Mouse (Mus musculus) adipose tissue, adult 10 weeks (tissue): ENCODE data around the gene Dcx. TPM values are rescaled to one million over a fixed set of nuclear protein-coding genes. Genes with fewer than 3 reads are reported as not detected.

Source experiments
- polyA plus RNA-seq: library from polyadenylated mRNA; stranded (reverse); fragments of 350-450 nt; fragmentation: Illumina TruSeq; extraction: RNeasy Lipid Tissue Mini Kit (QIAGEN cat#74804); gene quantifications from one replicate; pipeline ENCODE4 v1.2.3, GENCODE M21; 2014; ENCODE audit warnings: low read depth, low replicate concordance

The Dcx gene
- polyA plus RNA-seq = 0.04 TPM

GRCm38 (mm10) chrX:143932958-143933357 is at the start of gene Dcx:
TSS of gene Dcx (minus strand) at chrX:143933311.

GRCm38 (mm10) chrX:143827212-143827611 is 105.9 kb downstream of the Dcx start, which contains the start of gene Capn6:
TSS of gene Capn6 (minus strand) at chrX:143827414.

Other genes starting within 250 kb of the Dcx start
- gene Capn6, start 105.9 kb downstream of the Dcx start, polyA plus RNA-seq = 2.6 TPM
- 0.60 TPM for gene A730046J19Rik, start 220.4 kb upstream of the Dcx start, polyA plus RNA-seq